Mouse (Mus musculus) hindbrain, embryonic 14.5 days (tissue): ENCODE measurements at regions not wholly inside any gene's neighbourhood (a gene's known extent, or its start where the extent isn't known, plus 50 kb on each side); places are given as distances from the start of the nearest gene placed in this dataset.

Experiments used
- ATAC-seq: fragments of 200-750 bp; cut with Nextera tagmentation; 2 replicates; pipeline ENCODE4 v1.8.0; 2017; ENCODE audit warnings: moderate number of reproducible peaks, mild to moderate bottlenecking, moderate TSS enrichment, moderate library complexity; ENCODE audit not compliant: low FRiP score
- DNase-seq: peaks from one replicate; pipeline ENCODE4 v3.0.0-alpha.2; 2015; ENCODE audit warnings: low spot score
- H3K27ac ChIP-seq: fragments of 300-500 bp; sonication (generic); 2 replicates; pipeline ENCODE4 v1.5.1; 2014; ENCODE audit warnings: mild to moderate bottlenecking, moderate library complexity
- H3K27me3 ChIP-seq: fragments of 300-500 bp; sonication (generic); 2 replicates; pipeline ENCODE4 v1.6.1; 2014; ENCODE audit warnings: mild to moderate bottlenecking, low read length, mixed read lengths; ENCODE audit not compliant: control insufficient read depth, insufficient read depth
- H3K36me3 ChIP-seq: fragments of 300-500 bp; sonication (generic); replicated peaks from 2 replicates; pipeline ENCODE4 v1.6.1; 2014; ENCODE audit not compliant: control insufficient read depth, insufficient read depth
- H3K4me1 ChIP-seq: fragments of 300-500 bp; sonication (generic); replicated peaks from 2 replicates; pipeline ENCODE4 v1.6.1; 2014; ENCODE audit warnings: antibody characterized with exemption, low read length, mixed read lengths; ENCODE audit not compliant: control insufficient read depth, insufficient read depth
- H3K4me2 ChIP-seq: fragments of 300-500 bp; sonication (generic); replicated peaks from 2 replicates; pipeline ENCODE4 v1.6.1; 2014; ENCODE audit warnings: mild to moderate bottlenecking, moderate library complexity
- H3K4me3 ChIP-seq: fragments of 300-500 bp; sonication (generic); replicated peaks from 2 replicates; pipeline ENCODE4 v1.5.1; 2014; ENCODE audit warnings: mild to moderate bottlenecking, low read length
- H3K9ac ChIP-seq: fragments of 300-500 bp; sonication (generic); 2 replicates; pipeline ENCODE4 v1.6.1; 2014
- H3K9me3 ChIP-seq: fragments of 300-500 bp; sonication (generic); 2 replicates; pipeline ENCODE4 v1.6.1; 2016; ENCODE audit warnings: low read length; ENCODE audit not compliant: control insufficient read depth
- WGBS: fragments of 180-500 bp; shearing (Covaris S2); extraction: QIAGEN DNeasy Blood & Tissue Kit; methylation state at CpG from one replicate; pipeline ENCODE4 v1.1.7; 2014; 5-methylcytosine and 5-hydroxymethylcytosine counted together

GRCm38 (mm10) chr2:172643860-172644259, 94.5 kb downstream of the Tfap2c start:
- no peaks in the 10 kb centered on the region for H3K9me3 ChIP-seq
- ATAC-seq = no peak
- 36% methylated on average over 12 of the region's 12 CpGs for WGBS

GRCm38 (mm10) chr2:172644451-172644850, 95.1 kb downstream of the Tfap2c start:
- no peak for ATAC-seq
- WGBS = 41% methylated on average over 6 of the region's 6 CpGs
- Histone ChIP-seq H3K27me3 (no peaks in the 10 kb centered on the region; the same call in 1 of the 2 replicates), H3K27ac (no peak overlapping the region), H3K4me2 (no peak overlapping the region), H3K9ac (no peak overlapping the region), H3K36me3 (no peaks in the 10 kb centered on the region), H3K4me1 (0 out of 2 replicates have a peak, but pooled peaks cover 2% of the 10 kb centered on the region), H3K4me3 (no peak overlapping the region), H3K9me3 (no peaks in the 10 kb centered on the region)
- no peak for DNase-seq

More at GRCm38 (mm10) chr2:172643860-172644259, 94.5 kb downstream of the Tfap2c start:
- H3K27me3 ChIP-seq = no peaks in the 10 kb centered on the region; the same call in 1 of the 2 replicates
- DNase-seq = no peak
- H3K9ac ChIP-seq = no peak overlapping the region
- no peak overlapping the region for H3K27ac ChIP-seq
- H3K4me3 ChIP-seq = no peak overlapping the region
- H3K4me2 ChIP-seq = no peak overlapping the region
- H3K36me3 ChIP-seq = no peaks in the 10 kb centered on the region
- 0 out of 2 replicates have a peak, but pooled peaks cover 2% of the 10 kb centered on the region for H3K4me1 ChIP-seq

GRCm38 (mm10) chr2:172648072-172648471, 98.7 kb downstream of the Tfap2c start:
- ATAC-seq (no peak), DNase-seq (no peak)
- Histone ChIP-seq H3K4me3 (no peak overlapping the region), H3K36me3 (no peaks in the 10 kb centered on the region), H3K27me3 (no peaks in the 10 kb centered on the region; the same call in 1 of the 2 replicates), H3K9me3 (no peaks in the 10 kb centered on the region), H3K9ac (no peak overlapping the region), H3K27ac (no peak overlapping the region), H3K4me1 (0 out of 2 replicates have a peak, but pooled peaks cover under 1% of the 10 kb centered on the region), H3K4me2 (no peak overlapping the region)
- WGBS = 77% methylated on average over 11 of the region's 11 CpGs

- DNase-seq = no peak
- Histone ChIP-seq H3K27ac (no peak overlapping the region), H3K9me3 (no peaks in the 10 kb centered on the region), H3K4me1 (no peaks in the 10 kb centered on the region), H3K27me3 (peaks cover 44% of the 10 kb centered on the region), H3K4me2 (no peak overlapping the region), H3K9ac (no peak overlapping the region), H3K36me3 (no peaks in the 10 kb centered on the region), H3K4me3 (no peak overlapping the region)
- WGBS = 62% methylated on average over 10 of the region's 10 CpGs
- ATAC-seq = no peak
Measured at GRCm38 (mm10) chr2:172660479-172660878, 111.1 kb downstream of the Tfap2c start.

- H3K9me3 ChIP-seq = no peaks in the 10 kb centered on the region
- no peak overlapping the region for H3K4me2 ChIP-seq
- ATAC-seq (no peak), DNase-seq (no peak)
- peaks cover 44% of the 10 kb centered on the region for H3K27me3 ChIP-seq
- H3K9ac ChIP-seq = no peak overlapping the region
- no peaks in the 10 kb centered on the region for H3K4me1 ChIP-seq
- 6% methylated on average over 7 of the region's 7 CpGs for WGBS
- no peak overlapping the region for H3K27ac ChIP-seq
- no peaks in the 10 kb centered on the region for H3K36me3 ChIP-seq
- H3K4me3 ChIP-seq = no peak overlapping the region
Measured at GRCm38 (mm10) chr2:172660916-172661315, 111.5 kb downstream of the Tfap2c start.

- DNase-seq (no peak), ATAC-seq (no peak)
- Histone ChIP-seq H3K27ac (no peak overlapping the region), H3K4me1 (no peaks in the 10 kb centered on the region), H3K9me3 (no peaks in the 10 kb centered on the region), H3K4me3 (no peak overlapping the region), H3K9ac (no peak overlapping the region), H3K36me3 (no peaks in the 10 kb centered on the region), H3K27me3 (peaks cover 44% of the 10 kb centered on the region), H3K4me2 (no peak overlapping the region)
- WGBS = 8% methylated on average over 15 of the region's 15 CpGs
Measured at GRCm38 (mm10) chr2:172661418-172661980, 112.1 kb downstream of the Tfap2c start.

GRCm38 (mm10) chr2:172662165-172662564, 112.8 kb downstream of the Tfap2c start:
- Histone ChIP-seq H3K9me3 (no peaks in the 10 kb centered on the region), H3K9ac (no peak overlapping the region), H3K27ac (no peak overlapping the region), H3K27me3 (peaks cover 44% of the 10 kb centered on the region), H3K4me2 (no peak overlapping the region), H3K36me3 (no peaks in the 10 kb centered on the region), H3K4me3 (no peak overlapping the region), H3K4me1 (no peaks in the 10 kb centered on the region)
- ATAC-seq = no peak
- 55% methylated on average over 11 of the region's 11 CpGs for WGBS
- DNase-seq = no peak

- H3K4me3 ChIP-seq = no peak overlapping the region
- 6% methylated on average over 6 of the region's 6 CpGs for WGBS
- peaks cover 44% of the 10 kb centered on the region for H3K27me3 ChIP-seq
- no peaks in the 10 kb centered on the region for H3K4me1 ChIP-seq
- peak overlapping the region; percentile 21; the same call in 1 of the 2 replicates for H3K4me2 ChIP-seq
- no peaks in the 10 kb centered on the region for H3K9me3 ChIP-seq
- ATAC-seq (no peak), DNase-seq (no peak)
- no peak overlapping the region for H3K27ac ChIP-seq
- no peak overlapping the region for H3K9ac ChIP-seq
- H3K36me3 ChIP-seq = no peaks in the 10 kb centered on the region
Measured at GRCm38 (mm10) chr2:172663681-172664080, 114.3 kb downstream of the Tfap2c start.

GRCm38 (mm10) chr2:172673081-172673480, 123.7 kb downstream of the Tfap2c start:
- H3K4me1 ChIP-seq = no peaks in the 10 kb centered on the region
- H3K4me3 ChIP-seq = no peak overlapping the region
- H3K9me3 ChIP-seq = no peaks in the 10 kb centered on the region
- no peak overlapping the region for H3K9ac ChIP-seq
- DNase-seq = no peak
- no peaks in the 10 kb centered on the region for H3K36me3 ChIP-seq
- H3K27ac ChIP-seq = no peak overlapping the region
- WGBS = 27% methylated on average over 2 of the region's 2 CpGs
- no peak overlapping the region for H3K4me2 ChIP-seq
- no peak for ATAC-seq
- no peaks in the 10 kb centered on the region for H3K27me3 ChIP-seq

GRCm38 (mm10) chr2:172674641-172675040, 125.2 kb downstream of the Tfap2c start:
- H3K4me1 ChIP-seq = no peaks in the 10 kb centered on the region
- H3K4me3 ChIP-seq = no peak overlapping the region
- no peak for DNase-seq
- no peak overlapping the region for H3K9ac ChIP-seq
- H3K27me3 ChIP-seq = no peaks in the 10 kb centered on the region
- H3K36me3 ChIP-seq = no peaks in the 10 kb centered on the region
- H3K9me3 ChIP-seq = no peaks in the 10 kb centered on the region
- no peak overlapping the region for H3K27ac ChIP-seq
- no peak overlapping the region for H3K4me2 ChIP-seq
- WGBS = 82% methylated on average over 8 of the region's 8 CpGs
- no peak for ATAC-seq
